Mouse (Mus musculus): ENCODE data around the gene Ankrd63. TPM values are rescaled to one million over a fixed set of nuclear protein-coding genes. Genes with fewer than 3 reads are reported as not detected.
"Not testable (repeated sequence)": the region's sequence is repeated elsewhere in the genome, so short reads cannot be mapped to it uniquely, and the experiment has no call there.

Gene Ankrd63
- polyA plus RNA-seq, 1 experiment = not detected

DNA sequence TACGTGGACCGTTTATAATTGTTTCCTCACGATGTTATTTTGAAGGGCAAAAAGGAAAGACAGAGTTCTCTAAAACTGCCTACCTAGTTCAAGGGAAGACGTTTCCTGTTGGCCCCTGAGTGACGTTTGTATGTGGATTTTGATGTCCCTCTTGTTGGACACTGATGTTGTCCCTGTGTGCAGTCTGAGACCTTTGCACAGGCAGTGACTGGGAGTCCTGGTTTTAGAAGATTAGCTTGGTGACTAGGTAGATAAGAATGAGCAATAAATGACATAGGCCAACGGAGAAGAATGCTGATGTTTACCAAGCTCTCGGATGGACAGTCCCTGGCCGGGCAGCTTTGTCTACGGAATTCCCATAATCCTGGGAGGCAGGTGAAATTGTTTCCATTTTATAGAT lies 41.9 kb downstream of the Ankrd63 start:
- no peak for TF ChIP-seq CTCF (IDR thresholded peaks at IDR 0.05; ENCODE audit: insufficient read depth, low read depth, low read length)
- TF ChIP-seq POLR2A (IDR thresholded peaks at IDR 0.05; ENCODE audit: insufficient read depth, low read depth, low read length) = no peak
- Histone ChIP-seq H3K27ac (ENCODE audit: insufficient read depth, low read depth, low read length) (no peak overlapping the region), H3K4me1 (ENCODE audit: control insufficient read depth, insufficient read depth, low read length) (peaks cover 37% of the 10 kb centered on the region), H3K4me3 (ENCODE audit: insufficient read depth, low read depth, low read length) (no peak overlapping the region)
- 93% methylated on average over 9 of the region's 9 CpGs for WGBS

DNA sequence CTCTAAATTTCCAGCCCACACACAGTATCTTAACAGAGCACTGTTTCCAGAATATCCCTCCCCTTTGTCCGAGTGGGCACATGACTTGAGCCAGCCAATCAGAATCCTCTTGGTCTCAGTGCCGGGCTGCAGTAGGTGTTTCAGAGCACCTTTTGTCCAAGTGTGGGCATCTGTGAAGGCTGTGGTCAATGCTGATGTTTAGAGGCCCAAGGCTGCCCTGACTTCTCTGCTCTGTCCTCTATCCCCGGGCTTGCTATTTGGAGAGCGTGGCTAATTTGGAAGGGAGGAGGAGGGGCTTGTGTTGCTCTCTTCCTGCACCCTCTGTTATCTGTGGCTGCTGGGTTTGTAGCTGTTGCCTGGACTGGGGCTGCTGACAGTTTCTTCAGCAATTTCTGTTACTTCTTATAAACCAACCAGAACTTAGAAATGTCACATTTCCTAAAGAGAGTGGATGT lies 43.7 kb downstream of the Ankrd63 start:
- 0 out of 2 replicates have a peak overlapping the region, but pooled peaks have one; percentile 42 for H3K27ac ChIP-seq (ENCODE audit: insufficient read depth, low read depth, low read length)

DNA sequence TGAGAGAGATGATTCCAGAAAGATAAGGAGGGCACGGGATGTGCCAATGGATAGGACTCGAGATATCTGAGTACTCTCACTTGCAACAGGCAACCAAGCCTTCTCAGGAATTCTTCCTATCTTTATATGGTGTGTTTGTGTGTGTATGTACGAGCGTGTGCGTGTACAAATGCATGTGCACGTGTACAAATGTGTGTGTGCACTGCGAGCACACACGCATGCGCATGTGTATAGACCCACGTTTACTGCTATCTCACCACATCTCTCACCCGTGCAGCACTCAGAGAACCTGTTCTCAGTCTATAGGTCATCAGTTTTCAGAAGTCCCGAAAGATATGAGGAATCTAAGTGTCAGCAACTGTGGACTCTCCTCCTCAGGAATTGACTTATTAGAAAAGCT lies 44.3 kb downstream of the Ankrd63 start:
- no peak overlapping the region for H3K27ac ChIP-seq (ENCODE audit: insufficient read depth, low read depth, low read length)
- TF ChIP-seq POLR2A (IDR thresholded peaks at IDR 0.05; ENCODE audit: insufficient read depth, low read depth, low read length) (no peak), CTCF (IDR thresholded peaks at IDR 0.05; ENCODE audit: insufficient read depth, low read depth, low read length) (no peak)
- H3K4me3 ChIP-seq (ENCODE audit: insufficient read depth, low read depth, low read length) = no peak overlapping the region
- 81% methylated on average over 12 of the region's 12 CpGs for WGBS
- peaks cover 28% of the 10 kb centered on the region for H3K4me1 ChIP-seq (ENCODE audit: control insufficient read depth, insufficient read depth, low read length)

More for the DNA sequence above, 43.7 kb downstream of the Ankrd63 start:
- H3K4me3 ChIP-seq (ENCODE audit: insufficient read depth, low read depth, low read length) = peak overlapping the region; percentile 57
- WGBS = 2% methylated on average over 4 of the region's 4 CpGs
- H3K4me1 ChIP-seq (ENCODE audit: control insufficient read depth, insufficient read depth, low read length) = peaks cover 33% of the 10 kb centered on the region
- no peak for TF ChIP-seq CTCF (IDR thresholded peaks at IDR 0.05; ENCODE audit: insufficient read depth, low read depth, low read length)
- TF ChIP-seq POLR2A (IDR thresholded peaks at IDR 0.05; ENCODE audit: insufficient read depth, low read depth, low read length) = no peak

DNA sequence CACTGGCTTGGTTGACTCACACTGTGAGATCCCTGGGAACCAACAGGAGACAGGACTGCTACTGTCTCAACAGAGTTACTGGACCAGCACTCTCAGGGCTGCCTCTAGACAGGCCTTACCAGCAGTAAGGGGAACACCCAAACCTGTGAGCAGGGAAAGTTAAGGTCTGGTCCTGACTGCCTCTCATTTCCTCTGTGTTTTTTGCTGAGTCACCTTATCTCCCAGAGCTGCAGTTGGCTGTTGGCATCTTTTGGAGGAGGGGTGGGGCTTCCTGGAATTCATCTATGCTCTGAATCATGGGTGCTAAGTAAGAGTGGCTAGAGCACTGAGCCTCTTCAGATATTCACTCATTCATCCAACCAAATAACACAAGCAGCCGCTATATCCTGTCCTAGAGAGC lies 44.7 kb downstream of the Ankrd63 start:
- Histone ChIP-seq H3K27ac (ENCODE audit: insufficient read depth, low read depth, low read length) (no peak overlapping the region), H3K4me3 (ENCODE audit: insufficient read depth, low read depth, low read length) (no peak overlapping the region), H3K4me1 (ENCODE audit: control insufficient read depth, insufficient read depth, low read length) (peaks cover 27% of the 10 kb centered on the region)
- 47% methylated on average over 1 of the region's 1 CpGs for WGBS
- TF ChIP-seq POLR2A (IDR thresholded peaks at IDR 0.05; ENCODE audit: insufficient read depth, low read depth, low read length) (no peak), CTCF (IDR thresholded peaks at IDR 0.05; ENCODE audit: insufficient read depth, low read depth, low read length) (no peak)

DNA sequence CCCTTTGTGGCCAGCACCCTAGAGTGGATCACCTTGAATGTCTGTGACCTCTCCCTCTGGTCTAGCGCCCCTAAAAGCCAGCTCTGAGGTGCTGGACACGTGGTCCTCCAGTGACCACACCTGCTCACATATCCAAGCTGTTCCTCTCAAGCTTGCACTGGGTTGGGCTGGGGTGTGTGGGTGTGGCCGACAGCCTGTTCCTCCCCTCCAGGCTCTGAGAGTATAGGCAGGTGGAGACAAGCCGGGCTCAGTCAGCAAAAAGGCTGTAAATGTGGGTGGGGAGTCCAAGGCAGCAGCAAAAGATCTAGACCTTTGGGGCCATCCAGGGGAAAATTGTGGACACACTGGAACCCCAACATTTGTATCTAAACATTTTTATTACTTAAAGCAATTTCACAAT lies 45.3 kb downstream of the Ankrd63 start:
- TF ChIP-seq CTCF (IDR thresholded peaks at IDR 0.05; ENCODE audit: insufficient read depth, low read depth, low read length) = no peak
- TF ChIP-seq POLR2A (IDR thresholded peaks at IDR 0.05; ENCODE audit: insufficient read depth, low read depth, low read length) = no peak
- 46% methylated on average over 4 of the region's 4 CpGs for WGBS

DNA sequence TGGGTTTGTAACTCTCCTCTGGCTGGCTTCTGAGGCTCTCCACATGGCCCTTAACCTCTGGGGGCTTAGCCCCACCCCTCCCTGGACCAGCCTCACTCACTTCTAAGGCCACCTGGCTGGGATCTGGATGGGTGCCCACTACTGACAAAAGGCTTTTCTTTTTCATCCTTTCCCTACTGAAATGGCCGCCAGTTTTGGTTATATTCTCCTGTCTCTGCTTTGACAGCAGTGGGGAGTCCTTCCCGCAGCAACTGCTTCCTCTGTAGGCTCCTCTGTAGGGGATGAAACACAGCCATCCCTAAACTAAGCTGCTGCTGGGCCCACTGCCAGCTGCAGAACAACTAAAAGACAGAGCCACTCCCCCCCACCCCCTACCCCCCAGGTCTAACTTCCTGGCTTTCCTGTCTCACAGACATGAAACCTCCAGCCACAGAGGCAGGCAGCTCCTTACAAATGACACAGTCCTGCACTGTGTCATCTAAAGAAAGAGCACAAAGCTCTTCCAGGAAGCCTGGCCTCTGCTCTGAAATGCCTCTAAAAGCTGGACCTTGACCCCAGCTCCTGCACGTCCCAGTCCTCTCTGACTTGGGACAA lies 47.0 kb downstream of the Ankrd63 start:
- Histone ChIP-seq H3K4me1 (ENCODE audit: control insufficient read depth, insufficient read depth, low read length) (peaks cover 16% of the 10 kb centered on the region), H3K27ac (ENCODE audit: insufficient read depth, low read depth, low read length) (no peak overlapping the region), H3K4me3 (ENCODE audit: insufficient read depth, low read depth, low read length) (no peak overlapping the region)
- WGBS = 58% methylated on average over 3 of the region's 3 CpGs
- TF ChIP-seq CTCF (IDR thresholded peaks at IDR 0.05; ENCODE audit: insufficient read depth, low read depth, low read length) = no peak
- no peak for TF ChIP-seq POLR2A (IDR thresholded peaks at IDR 0.05; ENCODE audit: insufficient read depth, low read depth, low read length)

More for the DNA sequence above, 45.3 kb downstream of the Ankrd63 start:
- no peak overlapping the region for H3K4me3 ChIP-seq (ENCODE audit: insufficient read depth, low read depth, low read length)
- peaks cover 24% of the 10 kb centered on the region for H3K4me1 ChIP-seq (ENCODE audit: control insufficient read depth, insufficient read depth, low read length)
- H3K27ac ChIP-seq (ENCODE audit: insufficient read depth, low read depth, low read length) = no peak overlapping the region

DNA sequence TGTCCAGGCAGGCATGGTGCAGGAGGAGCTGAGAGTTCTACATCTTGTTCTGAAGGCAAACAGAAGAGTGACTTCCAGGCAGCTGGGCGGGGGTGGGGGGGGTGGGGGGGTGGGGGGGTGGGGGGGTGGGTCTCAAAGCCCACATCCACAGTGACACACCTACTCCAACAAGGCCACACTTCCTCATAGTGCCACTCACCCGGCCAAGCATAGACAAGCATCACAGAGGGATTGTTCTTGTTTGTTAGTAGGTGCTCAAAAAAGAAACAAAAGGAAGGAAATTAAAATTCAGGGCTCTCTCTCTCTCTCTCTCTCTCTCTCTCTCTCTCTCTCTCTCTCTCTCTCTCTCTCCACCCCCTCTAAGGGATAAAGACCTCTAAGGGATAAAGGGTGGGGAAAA lies 53.1 kb downstream of the Ankrd63 start:
- not testable (repeated sequence) for H3K4me1 ChIP-seq (ENCODE audit: control insufficient read depth, insufficient read depth, low read length); H3K4me3 ChIP-seq (ENCODE audit: insufficient read depth, low read depth, low read length); H3K27ac ChIP-seq (ENCODE audit: insufficient read depth, low read depth, low read length)
- WGBS = 56% methylated on average over 2 of the region's 2 CpGs

Other genes with a start within 250 kb of the Ankrd63 start
- 413 and 726 TPM in 2 replicates for gene Srp14, start 224.3 kb downstream of the Ankrd63 start, polyA plus RNA-seq (2012; ENCODE audit: insufficient read depth, insufficient read length, low replicate concordance, missing spikeins)
- gene Bmf, start 154.3 kb downstream of the Ankrd63 start, polyA plus RNA-seq (2012; ENCODE audit: insufficient read depth, insufficient read length, low replicate concordance, missing spikeins) = not detected in 2 replicates
- gene Bub1b, start 105.8 kb downstream of the Ankrd63 start, polyA plus RNA-seq (2012; ENCODE audit: insufficient read depth, insufficient read length, low replicate concordance, missing spikeins) = not detected in 2 replicates
- not detected in 2 replicates for gene Pak6, start 40.7 kb downstream of the Ankrd63 start, polyA plus RNA-seq (2012; ENCODE audit: insufficient read depth, insufficient read length, low replicate concordance, missing spikeins)
- not detected in 2 replicates for gene Plcb2, start 24.5 kb upstream of the Ankrd63 start, polyA plus RNA-seq (2012; ENCODE audit: insufficient read depth, insufficient read length, low replicate concordance, missing spikeins)
- gene Inafm2, start 41.8 kb upstream of the Ankrd63 start, polyA plus RNA-seq (2012; ENCODE audit: insufficient read depth, insufficient read length, low replicate concordance, missing spikeins) = not detected in 2 replicates
- not detected in 2 replicates for gene Ccdc9b, start 58.7 kb upstream of the Ankrd63 start, polyA plus RNA-seq (2012; ENCODE audit: insufficient read depth, insufficient read length, low replicate concordance, missing spikeins)
- gene Phgr1, start 68.8 kb upstream of the Ankrd63 start, polyA plus RNA-seq (2012; ENCODE audit: insufficient read depth, insufficient read length, low replicate concordance, missing spikeins) = not detected in 2 replicates
- gene Disp2, start 75.8 kb upstream of the Ankrd63 start, polyA plus RNA-seq (2012; ENCODE audit: insufficient read depth, insufficient read length, low replicate concordance, missing spikeins) = 69.0 TPM in 1 of 2 replicates, not detected in the other
- not detected in 2 replicates for gene Knstrn, start 110.0 kb upstream of the Ankrd63 start, polyA plus RNA-seq (2012; ENCODE audit: insufficient read depth, insufficient read length, low replicate concordance, missing spikeins)
- gene Ivd, start 158.0 kb upstream of the Ankrd63 start, polyA plus RNA-seq (2012; ENCODE audit: insufficient read depth, insufficient read length, low replicate concordance, missing spikeins) = 83.0 TPM in 1 of 2 replicates, not detected in the other
- gene Bahd1, start 196.4 kb upstream of the Ankrd63 start, polyA plus RNA-seq (2012; ENCODE audit: insufficient read depth, insufficient read length, low replicate concordance, missing spikeins) = not detected in 2 replicates
- gene Chst14, start 222.5 kb upstream of the Ankrd63 start, polyA plus RNA-seq (2012; ENCODE audit: insufficient read depth, insufficient read length, low replicate concordance, missing spikeins) = not detected in 2 replicates